Mouse (Mus musculus) neural tube, embryonic 14.5 days (tissue): ENCODE measurements around the gene Olfr1037. TPM values are rescaled to one million over a fixed set of nuclear protein-coding genes. Genes with fewer than 3 reads are reported as not detected.

Source experiments
- polyA plus RNA-seq: library from polyadenylated mRNA; unstranded; fragments of >200 nt; fragmentation: Nextera tagmentation; extraction: Ambion mirVana; gene quantifications from 2 replicates; pipeline ENCODE4 v1.2.1, GENCODE M21; 2014

Gene Olfr1037
- polyA plus RNA-seq, 1 experiment from 2014 or later, result not detected

Other genes starting within 250 kb of the Olfr1037 start
- not detected in 2 replicates for gene Olfr1019, start 241.9 kb downstream of the Olfr1037 start, polyA plus RNA-seq
- not detected in 2 replicates for gene Olfr1020, start 240.4 kb downstream of the Olfr1037 start, polyA plus RNA-seq
- not detected in 2 replicates for gene Olfr1022, start 218.8 kb downstream of the Olfr1037 start, polyA plus RNA-seq
- gene Olfr1023, start 201.7 kb downstream of the Olfr1037 start, polyA plus RNA-seq, result not detected in 2 replicates
- gene Olfr1024, start 182.3 kb downstream of the Olfr1037 start, polyA plus RNA-seq, result not detected in 2 replicates
- gene Olfr1025-ps1, start 172.2 kb downstream of the Olfr1037 start, polyA plus RNA-seq, result not detected in 2 replicates
- not detected in 2 replicates for gene Olfr1026, start 165.8 kb downstream of the Olfr1037 start, polyA plus RNA-seq
- gene Olfr1028, start 136.9 kb downstream of the Olfr1037 start, polyA plus RNA-seq, result not detected in 2 replicates
- gene Olfr1029, start 113.5 kb downstream of the Olfr1037 start, polyA plus RNA-seq, result not detected in 2 replicates
- not detected in 2 replicates for gene Olfr1030, start 108.1 kb downstream of the Olfr1037 start, polyA plus RNA-seq
- gene Olfr1031, start 97.1 kb downstream of the Olfr1037 start, polyA plus RNA-seq, result not detected in 2 replicates
- gene Olfr1032, start 81.8 kb downstream of the Olfr1037 start, polyA plus RNA-seq, result not detected in 2 replicates
- gene Olfr1033, start 66.8 kb downstream of the Olfr1037 start, polyA plus RNA-seq, result not detected in 2 replicates
- gene Olfr1034, start 41.5 kb downstream of the Olfr1037 start, polyA plus RNA-seq, result not detected in 2 replicates
- gene Olfr1036, start 13.4 kb downstream of the Olfr1037 start, polyA plus RNA-seq, result not detected in 2 replicates
- not detected in 2 replicates for gene Olfr1039, start 48.5 kb upstream of the Olfr1037 start, polyA plus RNA-seq
- gene Olfr1040, start 59.3 kb upstream of the Olfr1037 start, polyA plus RNA-seq, result not detected in 2 replicates
- gene Olfr1042, start 74.5 kb upstream of the Olfr1037 start, polyA plus RNA-seq, result not detected in 2 replicates
- not detected in 2 replicates for gene Olfr1043, start 80.1 kb upstream of the Olfr1037 start, polyA plus RNA-seq
- not detected in 2 replicates for gene Olfr1044, start 90.4 kb upstream of the Olfr1037 start, polyA plus RNA-seq
- gene Olfr52, start 98.3 kb upstream of the Olfr1037 start, polyA plus RNA-seq, result not detected in 2 replicates
- gene Olfr1045, start 115.6 kb upstream of the Olfr1037 start, polyA plus RNA-seq, result not detected in 2 replicates
- not detected in 2 replicates for gene Olfr1046, start 131.9 kb upstream of the Olfr1037 start, polyA plus RNA-seq
- gene Olfr1047, start 144.0 kb upstream of the Olfr1037 start, polyA plus RNA-seq, result not detected in 2 replicates
- gene Olfr1048, start 152.9 kb upstream of the Olfr1037 start, polyA plus RNA-seq, result not detected in 2 replicates
- not detected in 2 replicates for gene Olfr1049, start 170.9 kb upstream of the Olfr1037 start, polyA plus RNA-seq
- gene Olfr1051, start 191.7 kb upstream of the Olfr1037 start, polyA plus RNA-seq, result not detected in 2 replicates
- not detected in 2 replicates for gene Olfr1052, start 205.1 kb upstream of the Olfr1037 start, polyA plus RNA-seq
- gene Olfr1053, start 227.9 kb upstream of the Olfr1037 start, polyA plus RNA-seq, result not detected in 2 replicates
- not detected in 2 replicates for gene Olfr1054, start 248.0 kb upstream of the Olfr1037 start, polyA plus RNA-seq